Mouse (Mus musculus) right cerebral cortex, postnatal 10 days (tissue): ENCODE measurements at regions not wholly inside any gene's neighbourhood (a gene's known extent, or its start where the extent isn't known, plus 50 kb on each side); places are given as distances from the start of the nearest gene placed in this dataset.

Source experiments
- DNase-seq, 2 experiments: peaks; one replicate each; pipeline ENCODE4 v3.0.0; 2021; ENCODE audit warnings: low spot score in 2 of 2

DNA sequence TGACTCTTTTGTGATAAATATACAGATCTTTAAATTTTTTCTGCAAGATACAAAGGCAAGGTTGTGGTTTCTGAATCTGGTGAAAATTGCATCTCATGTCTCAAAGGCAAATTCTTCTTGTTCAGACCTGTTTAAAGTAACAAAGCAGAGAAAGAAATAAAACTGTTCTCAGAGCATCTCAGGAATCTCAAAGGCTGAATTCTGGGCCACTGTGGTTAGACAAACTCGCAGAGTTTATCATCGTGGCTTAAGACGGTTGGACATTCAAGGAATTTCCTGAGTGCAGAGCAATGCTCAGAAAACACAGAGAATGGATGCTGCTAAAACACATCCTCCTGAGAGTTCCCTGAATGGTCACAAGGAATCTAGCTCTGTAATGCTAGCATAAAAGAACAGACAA lies 429.5 kb upstream of the Pbx1 start:
- DNase-seq: no peak

DNA sequence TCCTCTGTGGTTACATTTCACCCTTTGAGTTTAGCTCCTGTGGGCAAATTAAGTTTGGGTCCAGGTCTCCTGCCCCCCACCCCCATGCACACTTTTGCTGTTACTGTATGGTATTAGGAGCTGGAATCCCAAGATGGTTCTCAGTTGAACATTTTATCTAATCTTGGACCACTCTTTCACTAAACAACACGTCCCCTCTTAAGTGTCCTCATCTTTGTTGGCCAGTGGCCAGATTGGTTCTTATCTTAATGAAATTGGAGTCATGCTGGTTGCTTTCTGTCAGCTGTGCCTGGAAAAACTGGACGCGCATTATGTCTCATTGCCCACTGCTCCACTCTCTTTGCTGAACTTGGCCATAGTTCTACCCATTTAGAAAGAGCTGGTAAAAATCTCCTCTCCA lies 391.1 kb upstream of the Pbx1 start:
- no peak for DNase-seq

GRCm38 (mm10) chr1:168818381-168818780 lies 386.3 kb upstream of the Pbx1 start:
- DNase-seq: no peak

DNA sequence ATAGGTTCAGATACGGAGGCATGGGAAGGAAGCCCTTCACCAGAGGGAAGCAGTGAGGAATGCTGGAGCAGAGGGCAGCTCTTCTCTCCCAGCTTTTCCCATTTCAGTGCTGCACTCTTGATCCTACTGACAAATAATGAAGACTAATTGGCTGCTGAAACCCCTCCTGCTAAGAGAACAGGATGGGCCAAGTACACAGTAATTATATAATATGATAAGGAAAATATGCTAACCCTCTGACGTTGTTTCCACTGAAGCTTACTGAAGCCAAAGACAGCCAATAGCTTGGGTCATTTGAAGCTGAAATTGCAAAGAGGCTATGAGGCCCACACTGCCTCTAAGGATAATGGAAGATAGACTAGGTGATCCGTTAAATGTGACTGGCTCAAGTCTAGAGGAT lies 375.0 kb upstream of the Pbx1 start:
- DNase-seq: no peak

DNA sequence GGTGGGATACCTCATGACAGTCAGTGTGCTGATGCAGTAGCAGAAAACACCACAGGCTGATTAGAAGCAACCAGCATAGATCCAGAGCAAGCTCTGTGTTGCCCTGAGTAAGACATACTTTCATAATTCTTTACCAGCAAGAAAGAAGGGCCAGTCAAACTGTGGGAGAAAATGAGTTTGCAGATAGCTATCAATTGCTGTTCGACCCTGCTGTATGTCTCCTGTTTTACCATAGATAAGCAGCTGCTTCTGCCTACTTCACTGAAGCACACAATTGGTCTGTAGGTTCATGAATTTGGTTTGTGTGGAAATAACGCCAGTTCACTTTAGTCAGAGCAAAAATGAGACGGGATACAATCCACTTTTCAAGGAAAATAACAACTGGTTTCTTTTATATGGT lies 373.4 kb upstream of the Pbx1 start:
- DNase-seq: no peak

DNA sequence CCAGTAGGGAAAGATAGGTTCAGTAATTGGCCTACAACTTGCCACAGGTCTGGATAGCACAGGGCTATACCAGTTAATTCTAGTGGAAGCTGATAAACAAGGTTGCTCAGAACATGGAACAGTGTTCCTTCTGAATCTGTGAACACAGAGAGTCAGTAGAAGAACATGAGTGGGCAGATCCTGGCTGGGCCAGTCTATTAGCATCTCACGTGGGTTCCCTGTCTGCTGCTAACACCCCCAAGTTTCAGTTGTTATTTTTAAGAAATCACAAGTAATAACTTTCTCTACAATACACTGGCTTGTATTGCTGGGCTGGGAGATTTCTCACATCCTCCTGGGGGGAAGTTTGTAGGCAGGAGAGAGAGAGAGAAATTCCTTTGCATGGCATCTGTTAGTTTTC lies 369.0 kb upstream of the Pbx1 start:
- DNase-seq: peak in 1 of 2 experiments; percentile 24

GRCm38 (mm10) chr1:168786731-168787130 lies 354.7 kb upstream of the Pbx1 start:
- no peak for DNase-seq

GRCm38 (mm10) chr1:168783851-168784250 lies 351.8 kb upstream of the Pbx1 start:
- no peak for DNase-seq

GRCm38 (mm10) chr1:168764368-168764895 lies 332.4 kb upstream of the Pbx1 start:
- DNase-seq: no peak

GRCm38 (mm10) chr1:168761095-168761494 lies 329.0 kb upstream of the Pbx1 start:
- DNase-seq: no peak

DNA sequence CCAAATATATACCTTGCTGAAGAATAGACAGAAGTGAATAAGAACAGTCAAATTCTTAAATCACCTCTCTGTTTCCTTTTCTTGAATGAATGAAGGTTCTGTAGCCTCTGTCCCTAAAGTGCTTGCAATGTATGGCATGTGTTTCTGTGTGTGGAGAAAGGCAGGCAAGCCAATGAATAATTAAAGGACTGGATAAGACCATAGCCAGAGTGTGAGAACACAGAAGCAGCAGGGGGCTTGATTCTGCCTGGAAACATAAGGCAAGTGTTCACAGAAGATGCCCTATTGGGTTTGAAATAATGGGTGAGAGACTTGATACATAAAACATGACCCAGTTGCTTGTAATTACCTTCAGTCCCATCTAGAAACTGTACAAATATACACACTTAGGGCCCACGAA lies 328.2 kb upstream of the Pbx1 start:
- no peak for DNase-seq

GRCm38 (mm10) chr1:168758835-168759234 lies 326.8 kb upstream of the Pbx1 start:
- DNase-seq: no peak

GRCm38 (mm10) chr1:168754196-168754595 lies 322.1 kb upstream of the Pbx1 start:
- no peak for DNase-seq

- no peak for DNase-seq
Observed at GRCm38 (mm10) chr1:168743435-168743834, 311.4 kb upstream of the Pbx1 start.

GRCm38 (mm10) chr1:168738005-168738404 lies 305.9 kb upstream of the Pbx1 start:
- no peak for DNase-seq

DNA sequence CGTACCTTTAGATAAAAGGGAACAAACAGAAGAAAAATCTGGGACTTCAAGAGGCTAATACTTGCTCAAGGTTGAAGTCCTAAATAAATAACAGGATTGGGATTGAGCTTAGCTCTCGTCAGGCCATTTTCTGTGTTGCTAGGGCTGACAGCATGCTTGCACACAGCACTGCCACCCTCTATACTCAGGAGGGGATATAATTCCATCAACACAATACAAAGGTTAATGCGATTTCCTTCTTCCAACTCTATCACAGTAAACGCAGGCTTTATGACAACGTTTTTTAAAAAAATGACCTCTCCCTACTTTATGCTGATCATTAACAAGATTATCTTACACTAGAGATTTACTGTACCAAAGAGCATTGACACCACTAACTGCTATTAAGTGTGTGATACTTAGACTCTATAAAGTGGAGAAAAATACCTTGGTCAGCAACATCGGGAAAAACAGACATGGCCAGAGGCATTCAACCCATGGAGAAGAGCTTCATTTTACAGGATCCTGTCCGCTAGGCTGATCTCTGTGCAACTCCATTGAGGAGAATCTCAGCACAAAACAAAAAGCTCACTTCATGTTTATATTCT lies 305.3 kb upstream of the Pbx1 start:
- no peak for DNase-seq

DNA sequence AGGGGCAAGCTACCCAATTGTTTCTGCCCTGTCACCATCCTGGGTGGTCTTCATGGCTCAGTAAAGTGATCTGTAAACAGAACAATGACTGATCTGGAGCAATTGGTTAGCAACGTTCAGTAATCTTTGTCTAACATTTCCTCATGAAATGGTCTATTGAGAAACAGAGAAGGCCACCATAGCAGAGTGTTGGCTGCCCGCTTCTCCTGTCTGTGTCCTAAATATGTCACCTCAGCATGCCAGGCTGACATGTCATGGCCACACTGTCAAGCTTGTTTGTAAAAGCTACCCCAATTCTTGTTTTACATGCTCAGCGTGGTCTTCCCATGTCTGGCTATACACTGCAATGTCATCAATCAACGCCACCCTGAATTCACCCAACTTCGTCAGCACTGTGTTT lies 301.0 kb upstream of the Pbx1 start:
- no peak for DNase-seq

DNA sequence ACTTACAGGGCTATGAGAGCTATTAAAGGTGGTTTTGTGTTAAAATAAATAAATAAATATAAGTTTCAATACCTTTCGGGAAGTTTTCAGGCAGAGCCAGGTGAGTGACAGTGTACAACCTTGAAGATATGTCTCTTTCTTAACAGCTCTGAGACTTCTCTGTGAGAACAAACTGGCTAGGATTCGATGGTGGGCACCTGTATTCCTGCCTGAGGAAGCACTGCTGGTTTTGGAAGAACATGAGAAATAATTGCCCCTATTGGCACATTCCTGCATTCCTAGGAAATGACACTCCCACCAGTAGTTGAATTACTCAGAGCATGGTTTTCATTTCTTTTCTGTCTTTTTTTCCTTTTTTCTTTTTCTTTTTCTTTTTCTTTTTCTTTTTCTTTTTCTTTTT lies 277.8 kb upstream of the Pbx1 start:
- DNase-seq: no peak

GRCm38 (mm10) chr1:168709017-168709681 lies 277.1 kb upstream of the Pbx1 start:
- DNase-seq: peak; percentile 26 to 41

DNA sequence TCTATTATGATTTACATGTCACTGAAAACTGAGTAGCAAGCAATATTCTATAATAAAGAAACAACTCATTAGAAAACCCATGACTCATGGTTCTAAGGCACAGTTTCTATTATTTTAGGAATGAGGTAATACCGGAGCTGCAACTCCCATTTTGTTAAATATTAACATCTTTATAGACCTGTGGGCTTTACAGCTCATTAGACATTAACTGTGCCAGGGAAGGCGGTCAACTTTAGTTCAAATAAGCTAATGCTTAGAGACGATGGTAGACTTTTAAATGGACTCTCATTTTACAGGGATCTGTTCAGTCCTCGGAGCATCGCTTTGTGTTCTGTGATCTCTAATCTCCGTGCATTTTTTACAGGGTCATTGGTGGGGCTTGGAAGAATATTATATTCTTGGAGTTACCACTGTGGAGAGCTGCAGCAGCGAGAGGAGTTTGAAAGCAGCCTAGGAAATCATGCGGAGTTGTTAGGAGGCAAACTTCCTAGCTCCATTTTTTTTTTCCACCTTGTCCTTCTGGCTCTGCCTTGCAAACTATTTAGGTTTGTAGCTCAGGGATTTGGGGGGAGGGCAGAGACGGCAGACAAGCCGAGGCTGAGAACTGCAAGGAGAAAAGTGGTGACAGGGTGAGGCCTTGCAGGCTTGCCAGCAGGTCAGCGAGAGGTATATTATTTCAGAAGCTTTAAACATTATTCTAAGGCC lies 276.2 kb upstream of the Pbx1 start:
- peak; percentile 25 to 30 for DNase-seq

DNA sequence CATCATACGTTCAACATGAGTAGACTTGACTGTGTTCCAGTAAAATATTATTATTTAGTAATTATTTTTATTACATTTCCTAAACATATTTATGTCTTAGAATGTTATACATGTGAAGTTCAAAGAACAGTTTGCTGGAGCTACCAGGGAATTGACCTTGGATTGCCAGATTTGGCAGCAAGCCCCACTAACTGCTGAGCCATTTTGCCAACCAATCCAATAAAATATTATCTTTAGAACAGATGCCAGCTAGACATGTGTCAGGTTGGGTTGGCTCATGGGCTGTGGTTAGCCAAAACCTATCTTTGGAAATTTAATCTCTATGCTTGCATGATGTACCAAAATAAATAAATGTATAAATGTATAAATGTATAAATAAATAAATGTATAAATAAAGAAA lies 265.3 kb upstream of the Pbx1 start:
- no peak for DNase-seq

- DNase-seq: peak; percentile 67 to 75
Observed at GRCm38 (mm10) chr1:168686821-168687220, 254.8 kb upstream of the Pbx1 start.

- DNase-seq: no peak
Observed at GRCm38 (mm10) chr1:168685147-168685546, 253.1 kb upstream of the Pbx1 start.
